Mouse (Mus musculus) hindbrain, embryonic 14.5 days (tissue): ENCODE measurements at regions not wholly inside any gene's neighbourhood (a gene's known extent, or its start where the extent isn't known, plus 50 kb on each side); places are given as distances from the start of the nearest gene placed in this dataset.

Experiments used
- ATAC-seq: fragments of 200-750 bp; cut with Nextera tagmentation; 2 replicates; pipeline ENCODE4 v1.8.0; 2017; ENCODE audit warnings: moderate number of reproducible peaks, mild to moderate bottlenecking, moderate TSS enrichment, moderate library complexity; ENCODE audit not compliant: low FRiP score
- DNase-seq: peaks from one replicate; pipeline ENCODE4 v3.0.0-alpha.2; 2015; ENCODE audit warnings: low spot score
- H3K27ac ChIP-seq: fragments of 300-500 bp; sonication (generic); 2 replicates; pipeline ENCODE4 v1.5.1; 2014; ENCODE audit warnings: mild to moderate bottlenecking, moderate library complexity
- H3K27me3 ChIP-seq: fragments of 300-500 bp; sonication (generic); 2 replicates; pipeline ENCODE4 v1.6.1; 2014; ENCODE audit warnings: mild to moderate bottlenecking, low read length, mixed read lengths; ENCODE audit not compliant: control insufficient read depth, insufficient read depth
- H3K36me3 ChIP-seq: fragments of 300-500 bp; sonication (generic); replicated peaks from 2 replicates; pipeline ENCODE4 v1.6.1; 2014; ENCODE audit not compliant: control insufficient read depth, insufficient read depth
- H3K4me1 ChIP-seq: fragments of 300-500 bp; sonication (generic); replicated peaks from 2 replicates; pipeline ENCODE4 v1.6.1; 2014; ENCODE audit warnings: antibody characterized with exemption, low read length, mixed read lengths; ENCODE audit not compliant: control insufficient read depth, insufficient read depth
- H3K4me2 ChIP-seq: fragments of 300-500 bp; sonication (generic); replicated peaks from 2 replicates; pipeline ENCODE4 v1.6.1; 2014; ENCODE audit warnings: mild to moderate bottlenecking, moderate library complexity
- H3K4me3 ChIP-seq: fragments of 300-500 bp; sonication (generic); replicated peaks from 2 replicates; pipeline ENCODE4 v1.5.1; 2014; ENCODE audit warnings: mild to moderate bottlenecking, low read length
- H3K9ac ChIP-seq: fragments of 300-500 bp; sonication (generic); 2 replicates; pipeline ENCODE4 v1.6.1; 2014
- H3K9me3 ChIP-seq: fragments of 300-500 bp; sonication (generic); 2 replicates; pipeline ENCODE4 v1.6.1; 2016; ENCODE audit warnings: low read length; ENCODE audit not compliant: control insufficient read depth
- WGBS: fragments of 180-500 bp; shearing (Covaris S2); extraction: QIAGEN DNeasy Blood & Tissue Kit; methylation state at CpG from one replicate; pipeline ENCODE4 v1.1.7; 2014; 5-methylcytosine and 5-hydroxymethylcytosine counted together

GRCm38 (mm10) chr1:121842381-121843075 lies 274.7 kb upstream of the Ddx18 start:
- Histone ChIP-seq H3K27me3 (no peaks in the 10 kb centered on the region), H3K27ac (no peak overlapping the region), H3K4me3 (no peak overlapping the region), H3K9me3 (no peaks in the 10 kb centered on the region), H3K4me1 (no peaks in the 10 kb centered on the region), H3K4me2 (no peak overlapping the region), H3K36me3 (no peaks in the 10 kb centered on the region), H3K9ac (no peak overlapping the region)
- no peak for ATAC-seq
- DNase-seq, result no peak
- WGBS, result 59% methylated on average over 3 of the region's 3 CpGs

GRCm38 (mm10) chr1:121833559-121833958 lies 265.8 kb upstream of the Ddx18 start:
- Histone ChIP-seq H3K36me3 (no peaks in the 10 kb centered on the region), H3K4me3 (no peak overlapping the region), H3K27ac (no peak overlapping the region), H3K27me3 (no peaks in the 10 kb centered on the region), H3K4me2 (no peak overlapping the region), H3K9me3 (no peaks in the 10 kb centered on the region), H3K9ac (no peak overlapping the region), H3K4me1 (no peaks in the 10 kb centered on the region)
- no peak for DNase-seq
- ATAC-seq, result no peak
- WGBS, result 63% methylated on average over 2 of the region's 2 CpGs

GRCm38 (mm10) chr1:121830242-121830641 lies 262.5 kb upstream of the Ddx18 start:
- Histone ChIP-seq H3K9ac (no peak overlapping the region), H3K4me2 (no peak overlapping the region), H3K9me3 (no peaks in the 10 kb centered on the region), H3K4me3 (no peak overlapping the region), H3K27me3 (no peaks in the 10 kb centered on the region), H3K4me1 (no peaks in the 10 kb centered on the region), H3K27ac (no peak overlapping the region), H3K36me3 (no peaks in the 10 kb centered on the region)
- peak; percentile 45 for DNase-seq
- WGBS, result 70% methylated on average over 2 of the region's 2 CpGs
- ATAC-seq, result no peak

GRCm38 (mm10) chr1:121822950-121823349 lies 255.2 kb upstream of the Ddx18 start:
- Histone ChIP-seq H3K4me3 (no peak overlapping the region), H3K4me2 (no peak overlapping the region), H3K9me3 (no peaks in the 10 kb centered on the region), H3K9ac (no peak overlapping the region), H3K4me1 (no peaks in the 10 kb centered on the region), H3K27ac (no peak overlapping the region), H3K27me3 (no peaks in the 10 kb centered on the region), H3K36me3 (no peaks in the 10 kb centered on the region)
- 89% methylated on average over 4 of the region's 4 CpGs for WGBS
- no peak for DNase-seq
- ATAC-seq, result no peak

GRCm38 (mm10) chr1:121803338-121803737 lies 235.5 kb upstream of the Ddx18 start:
- WGBS, result 77% methylated on average over 2 of the region's 2 CpGs
- H3K27ac ChIP-seq, result no peak overlapping the region

GRCm38 (mm10) chr1:121802476-121802875 lies 234.7 kb upstream of the Ddx18 start:
- Histone ChIP-seq H3K27ac (no peak overlapping the region), H3K4me3 (no peak overlapping the region), H3K36me3 (no peaks in the 10 kb centered on the region), H3K27me3 (no peaks in the 10 kb centered on the region), H3K4me2 (no peak overlapping the region), H3K9ac (no peak overlapping the region), H3K4me1 (no peaks in the 10 kb centered on the region), H3K9me3 (0 out of 2 replicates have a peak, but pooled peaks cover 4% of the 10 kb centered on the region)
- no peak for DNase-seq
- no peak for ATAC-seq
- 87% methylated on average over 4 of the region's 4 CpGs for WGBS

More at GRCm38 (mm10) chr1:121803338-121803737, 235.5 kb upstream of the Ddx18 start:
- ATAC-seq (no peak), DNase-seq (no peak)
- H3K4me2 ChIP-seq, result no peak overlapping the region
- no peak overlapping the region for H3K9ac ChIP-seq
- H3K4me3 ChIP-seq, result no peak overlapping the region
- H3K9me3 ChIP-seq, result 0 out of 2 replicates have a peak, but pooled peaks cover 4% of the 10 kb centered on the region
- no peaks in the 10 kb centered on the region for H3K27me3 ChIP-seq
- H3K36me3 ChIP-seq, result no peaks in the 10 kb centered on the region
- H3K4me1 ChIP-seq, result no peaks in the 10 kb centered on the region

GRCm38 (mm10) chr1:121798502-121798901 lies 230.7 kb upstream of the Ddx18 start:
- DNase-seq (peak; percentile 40), ATAC-seq (no peak)
- 0 out of 2 replicates have a peak, but pooled peaks cover 3% of the 10 kb centered on the region for H3K9me3 ChIP-seq
- 86% methylated on average over 12 of the region's 12 CpGs for WGBS
- no peak overlapping the region for H3K27ac ChIP-seq
- no peak overlapping the region for H3K9ac ChIP-seq
- H3K4me2 ChIP-seq, result no peak overlapping the region
- no peaks in the 10 kb centered on the region for H3K36me3 ChIP-seq
- peaks cover 6% of the 10 kb centered on the region; the same call in 1 of the 2 replicates for H3K4me1 ChIP-seq
- no peaks in the 10 kb centered on the region for H3K27me3 ChIP-seq
- H3K4me3 ChIP-seq, result no peak overlapping the region

GRCm38 (mm10) chr1:121795024-121795786 lies 227.4 kb upstream of the Ddx18 start:
- WGBS, result 52% methylated on average over 11 of the region's 11 CpGs
- Histone ChIP-seq H3K4me2 (no peak overlapping the region), H3K36me3 (no peaks in the 10 kb centered on the region), H3K9ac (no peak overlapping the region), H3K27ac (peak overlapping the region; percentile 49), H3K27me3 (no peaks in the 10 kb centered on the region), H3K9me3 (no peaks in the 10 kb centered on the region), H3K4me1 (peaks cover 6% of the 10 kb centered on the region; the same call in 1 of the 2 replicates), H3K4me3 (no peak overlapping the region)
- peak; percentile 88 for ATAC-seq
- DNase-seq, result peak; percentile 45

GRCm38 (mm10) chr1:121785631-121786030 lies 217.8 kb upstream of the Ddx18 start:
- ATAC-seq, result no peak
- no peak overlapping the region for H3K4me3 ChIP-seq
- no peak overlapping the region for H3K27ac ChIP-seq
- H3K9ac ChIP-seq, result no peak overlapping the region
- H3K27me3 ChIP-seq, result no peaks in the 10 kb centered on the region
- WGBS, result 37% methylated on average over 3 of the region's 3 CpGs
- no peaks in the 10 kb centered on the region for H3K9me3 ChIP-seq
- DNase-seq, result no peak
- H3K4me2 ChIP-seq, result no peak overlapping the region
- 0 out of 2 replicates have a peak, but pooled peaks cover 5% of the 10 kb centered on the region for H3K4me1 ChIP-seq
- H3K36me3 ChIP-seq, result no peaks in the 10 kb centered on the region
